Mouse (Mus musculus): ENCODE results near the gene Lrp6. TPM values are rescaled to one million over a fixed set of nuclear protein-coding genes. Genes with fewer than 3 reads are reported as not detected.

Gene Lrp6
- polyA plus RNA-seq, 1 experiment from 2014 or later, result 33.6 TPM

DNA sequence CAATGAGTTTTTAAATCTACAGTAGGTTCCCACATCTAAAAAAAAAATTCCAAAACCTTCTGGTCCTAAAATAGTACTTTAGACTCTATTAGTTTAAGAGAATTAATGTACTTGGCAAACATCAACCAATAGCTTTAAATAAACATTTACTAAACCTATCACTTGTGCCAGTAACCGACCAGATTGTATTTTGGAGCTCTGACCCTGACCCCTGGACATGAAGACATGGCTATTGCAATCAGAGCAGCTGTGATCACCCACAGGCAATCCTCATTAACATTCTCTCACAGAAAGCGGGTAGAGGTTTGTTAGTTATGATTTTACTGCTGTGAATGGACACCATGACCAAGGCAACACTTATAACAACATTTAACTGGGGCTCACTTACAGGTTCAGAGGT is 67.7 kb downstream of the Lrp6 start:
- Histone ChIP-seq H3K4me3 (ENCODE audit: low read depth, low read length) (no peak overlapping the region), H3K27me3 (ENCODE audit: control insufficient read depth, insufficient read depth, low read length) (no peaks in the 10 kb centered on the region), H3K4me1 (ENCODE audit: control insufficient read depth, insufficient read depth, low read length) (peaks cover 2% of the 10 kb centered on the region; the same call in 1 of the 2 replicates), H3K4me2 (ENCODE audit: low read depth, low read length) (no peak overlapping the region), H3K9me3 (replicated peaks; ENCODE audit: control insufficient read depth, low read length) (no peaks in the 10 kb centered on the region), H3K36me3 (replicated peaks; ENCODE audit: control insufficient read depth, insufficient read depth, low read depth, low read length) (no peaks in the 10 kb centered on the region), H3K27ac (replicated peaks; ENCODE audit: low read depth, low read length) (no peak overlapping the region), H3K9ac (replicated peaks; ENCODE audit: low read length) (no peak overlapping the region)
- 65% methylated on average over 2 of the region's 2 CpGs for WGBS
- DNase-seq (ENCODE audit: low spot score), result no peak
- ATAC-seq (replicated peaks; ENCODE audit: insufficient number of reproducible peaks, low FRiP score, low TSS enrichment, low read depth), result no peak

DNA sequence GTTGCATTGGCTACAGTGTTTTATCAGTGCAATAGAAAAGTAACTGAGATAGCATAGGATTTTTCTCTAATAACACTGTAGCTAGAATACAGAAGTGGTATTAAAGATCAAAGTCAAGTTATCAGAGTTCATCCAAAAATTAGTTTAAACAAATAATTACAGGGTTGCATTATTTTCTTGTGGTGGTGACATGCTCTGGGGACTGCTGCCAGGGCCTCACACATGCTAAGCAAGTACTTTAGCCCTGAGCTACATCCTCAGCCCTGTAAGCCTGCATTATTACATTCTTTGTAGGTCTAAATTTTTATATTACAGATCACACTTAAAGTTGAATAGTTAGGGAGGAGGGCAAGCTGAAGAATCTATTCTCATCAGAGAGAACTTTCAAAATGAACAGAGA is 68.2 kb downstream of the Lrp6 start:
- no peaks in the 10 kb centered on the region for H3K36me3 ChIP-seq (replicated peaks; ENCODE audit: control insufficient read depth, insufficient read depth, low read depth, low read length)
- DNase-seq (ENCODE audit: low spot score) (no peak), ATAC-seq (replicated peaks; ENCODE audit: insufficient number of reproducible peaks, low FRiP score, low TSS enrichment, low read depth) (no peak)
- no peak overlapping the region for H3K27ac ChIP-seq (replicated peaks; ENCODE audit: low read depth, low read length)
- H3K9ac ChIP-seq (replicated peaks; ENCODE audit: low read length), result no peak overlapping the region
- no peak overlapping the region for H3K4me3 ChIP-seq (ENCODE audit: low read depth, low read length)
- H3K4me1 ChIP-seq (ENCODE audit: control insufficient read depth, insufficient read depth, low read length), result peaks cover 2% of the 10 kb centered on the region; the same call in 1 of the 2 replicates
- no peaks in the 10 kb centered on the region for H3K27me3 ChIP-seq (ENCODE audit: control insufficient read depth, insufficient read depth, low read length)
- no peaks in the 10 kb centered on the region for H3K9me3 ChIP-seq (replicated peaks; ENCODE audit: control insufficient read depth, low read length)
- no peak overlapping the region for H3K4me2 ChIP-seq (ENCODE audit: low read depth, low read length)

- Histone ChIP-seq H3K4me2 (ENCODE audit: low read depth, low read length) (no peak overlapping the region), H3K9ac (replicated peaks; ENCODE audit: low read length) (no peak overlapping the region), H3K27me3 (ENCODE audit: control insufficient read depth, insufficient read depth, low read length) (no peaks in the 10 kb centered on the region), H3K36me3 (replicated peaks; ENCODE audit: control insufficient read depth, insufficient read depth, low read depth, low read length) (no peaks in the 10 kb centered on the region), H3K4me3 (ENCODE audit: low read depth, low read length) (no peak overlapping the region), H3K9me3 (replicated peaks; ENCODE audit: control insufficient read depth, low read length) (no peaks in the 10 kb centered on the region), H3K4me1 (ENCODE audit: control insufficient read depth, insufficient read depth, low read length) (peaks cover 2% of the 10 kb centered on the region; the same call in 1 of the 2 replicates), H3K27ac (replicated peaks; ENCODE audit: low read depth, low read length) (no peak overlapping the region)
- WGBS, result 83% methylated on average over 8 of the region's 8 CpGs
- DNase-seq (ENCODE audit: low spot score) (peak; percentile 36), ATAC-seq (replicated peaks; ENCODE audit: insufficient number of reproducible peaks, low FRiP score, low TSS enrichment, low read depth) (no peak)
These were observed 71.7 kb downstream of the Lrp6 start for GRCm38 (mm10) chr6:134494828-134495698.

DNA sequence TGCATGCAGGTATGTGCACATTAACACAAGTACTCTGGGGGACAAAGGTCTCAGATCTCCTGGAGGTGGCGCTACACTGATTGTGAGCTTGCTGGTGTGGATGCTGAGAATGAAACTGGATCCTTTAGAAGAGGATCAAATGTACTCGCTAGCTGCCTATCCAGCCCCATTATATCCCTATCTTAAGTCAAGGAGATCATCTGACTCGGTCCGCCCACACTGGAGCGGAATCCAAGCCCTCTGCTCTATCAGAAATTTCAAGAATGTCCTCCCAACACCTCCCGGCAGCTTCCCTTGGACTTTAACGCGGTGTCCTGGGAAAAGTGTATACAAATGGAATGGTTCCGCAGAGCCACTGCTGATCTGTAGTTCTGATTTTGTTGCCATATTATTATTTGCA is 77.1 kb downstream of the Lrp6 start:
- H3K9me3 ChIP-seq (replicated peaks; ENCODE audit: control insufficient read depth, low read length), result no peaks in the 10 kb centered on the region
- H3K27me3 ChIP-seq (ENCODE audit: control insufficient read depth, insufficient read depth, low read length), result no peaks in the 10 kb centered on the region
- H3K4me1 ChIP-seq (ENCODE audit: control insufficient read depth, insufficient read depth, low read length), result no peaks in the 10 kb centered on the region
- WGBS, result 80% methylated on average over 9 of the region's 9 CpGs
- peaks cover 2% of the 10 kb centered on the region; the same call in 1 of the 2 replicates for H3K36me3 ChIP-seq (replicated peaks; ENCODE audit: control insufficient read depth, insufficient read depth, low read depth, low read length)
- DNase-seq (ENCODE audit: low spot score), result no peak
- no peak overlapping the region for H3K4me3 ChIP-seq (ENCODE audit: low read depth, low read length)
- H3K4me2 ChIP-seq (ENCODE audit: low read depth, low read length), result no peak overlapping the region
- H3K9ac ChIP-seq (replicated peaks; ENCODE audit: low read length), result no peak overlapping the region
- ATAC-seq (replicated peaks; ENCODE audit: insufficient number of reproducible peaks, low FRiP score, low TSS enrichment, low read depth), result no peak
- no peak overlapping the region for H3K27ac ChIP-seq (replicated peaks; ENCODE audit: low read depth, low read length)

GRCm38 (mm10) chr6:134489130-134489529 is 77.6 kb downstream of the Lrp6 start:
- Histone ChIP-seq H3K9me3 (replicated peaks; ENCODE audit: control insufficient read depth, low read length) (no peaks in the 10 kb centered on the region), H3K4me2 (ENCODE audit: low read depth, low read length) (no peak overlapping the region), H3K27ac (replicated peaks; ENCODE audit: low read depth, low read length) (no peak overlapping the region), H3K9ac (replicated peaks; ENCODE audit: low read length) (no peak overlapping the region), H3K27me3 (ENCODE audit: control insufficient read depth, insufficient read depth, low read length) (no peaks in the 10 kb centered on the region), H3K4me3 (ENCODE audit: low read depth, low read length) (no peak overlapping the region), H3K4me1 (ENCODE audit: control insufficient read depth, insufficient read depth, low read length) (no peaks in the 10 kb centered on the region), H3K36me3 (replicated peaks; ENCODE audit: control insufficient read depth, insufficient read depth, low read depth, low read length) (peaks cover 2% of the 10 kb centered on the region; the same call in 1 of the 2 replicates)
- DNase-seq (ENCODE audit: low spot score), result no peak
- no peak for ATAC-seq (replicated peaks; ENCODE audit: insufficient number of reproducible peaks, low FRiP score, low TSS enrichment, low read depth)
- WGBS, result 97% methylated on average over 4 of the region's 4 CpGs

DNA sequence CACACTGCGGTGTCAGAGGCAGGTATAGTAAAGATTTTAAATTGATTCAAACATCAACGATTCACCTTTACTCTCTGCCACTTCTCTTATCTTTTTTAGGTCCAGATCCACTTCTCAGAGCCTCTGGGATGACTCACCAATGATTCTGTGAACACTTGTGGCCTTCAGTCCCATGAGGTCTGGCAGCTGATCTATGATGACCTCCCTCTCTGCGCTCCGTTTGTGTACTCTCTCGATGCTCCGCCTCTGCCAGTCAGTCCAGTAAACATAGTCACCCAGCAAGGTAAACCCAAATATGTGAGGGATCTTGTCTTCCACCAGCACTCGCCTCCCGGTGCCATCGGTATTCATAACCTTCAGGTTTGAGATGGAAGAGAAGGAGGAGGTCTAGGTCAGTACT is 80.4 kb downstream of the Lrp6 start:
- WGBS, result 96% methylated on average over 9 of the region's 9 CpGs
- no peak for ATAC-seq (replicated peaks; ENCODE audit: insufficient number of reproducible peaks, low FRiP score, low TSS enrichment, low read depth)

GRCm38 (mm10) chr6:134479481-134479880 is 87.3 kb downstream of the Lrp6 start:
- Histone ChIP-seq H3K4me1 (ENCODE audit: control insufficient read depth, insufficient read depth, low read length) (no peaks in the 10 kb centered on the region), H3K36me3 (replicated peaks; ENCODE audit: control insufficient read depth, insufficient read depth, low read depth, low read length) (no peaks in the 10 kb centered on the region; the same call in 1 of the 2 replicates), H3K4me3 (ENCODE audit: low read depth, low read length) (no peak overlapping the region), H3K9me3 (replicated peaks; ENCODE audit: control insufficient read depth, low read length) (no peaks in the 10 kb centered on the region), H3K9ac (replicated peaks; ENCODE audit: low read length) (no peak overlapping the region), H3K27ac (replicated peaks; ENCODE audit: low read depth, low read length) (no peak overlapping the region), H3K27me3 (ENCODE audit: control insufficient read depth, insufficient read depth, low read length) (no peaks in the 10 kb centered on the region), H3K4me2 (ENCODE audit: low read depth, low read length) (no peak overlapping the region)
- WGBS, result 94% methylated on average over 10 of the region's 10 CpGs
- ATAC-seq (replicated peaks; ENCODE audit: insufficient number of reproducible peaks, low FRiP score, low TSS enrichment, low read depth), result no peak
- no peak for DNase-seq (ENCODE audit: low spot score)

More for the DNA sequence above, 80.4 kb downstream of the Lrp6 start:
- Histone ChIP-seq H3K4me3 (ENCODE audit: low read depth, low read length) (no peak overlapping the region), H3K27ac (replicated peaks; ENCODE audit: low read depth, low read length) (no peak overlapping the region), H3K27me3 (ENCODE audit: control insufficient read depth, insufficient read depth, low read length) (no peaks in the 10 kb centered on the region), H3K9me3 (replicated peaks; ENCODE audit: control insufficient read depth, low read length) (no peaks in the 10 kb centered on the region), H3K4me1 (ENCODE audit: control insufficient read depth, insufficient read depth, low read length) (no peaks in the 10 kb centered on the region), H3K9ac (replicated peaks; ENCODE audit: low read length) (no peak overlapping the region), H3K36me3 (replicated peaks; ENCODE audit: control insufficient read depth, insufficient read depth, low read depth, low read length) (peaks cover 2% of the 10 kb centered on the region; the same call in 1 of the 2 replicates), H3K4me2 (ENCODE audit: low read depth, low read length) (no peak overlapping the region)
- no peak for DNase-seq (ENCODE audit: low spot score)

GRCm38 (mm10) chr6:134473143-134473561 is 93.6 kb downstream of the Lrp6 start:
- Histone ChIP-seq H3K36me3 (replicated peaks; ENCODE audit: control insufficient read depth, insufficient read depth, low read depth, low read length) (no peaks in the 10 kb centered on the region; the same call in 1 of the 2 replicates), H3K27ac (replicated peaks; ENCODE audit: low read depth, low read length) (no peak overlapping the region; the same call in 1 of the 2 replicates), H3K27me3 (ENCODE audit: control insufficient read depth, insufficient read depth, low read length) (no peaks in the 10 kb centered on the region), H3K9me3 (replicated peaks; ENCODE audit: control insufficient read depth, low read length) (no peaks in the 10 kb centered on the region), H3K4me2 (ENCODE audit: low read depth, low read length) (no peak overlapping the region), H3K9ac (replicated peaks; ENCODE audit: low read length) (no peak overlapping the region), H3K4me1 (ENCODE audit: control insufficient read depth, insufficient read depth, low read length) (no peaks in the 10 kb centered on the region), H3K4me3 (ENCODE audit: low read depth, low read length) (no peak overlapping the region)
- ATAC-seq (replicated peaks; ENCODE audit: insufficient number of reproducible peaks, low FRiP score, low TSS enrichment, low read depth), result peak; percentile 84
- WGBS, result 34% methylated on average over 7 of the region's 7 CpGs
- peak; percentile 77 for DNase-seq (ENCODE audit: low spot score)
